ENCODE assay signal across 12 mouse cellular contexts in the genomic region with DNA sequence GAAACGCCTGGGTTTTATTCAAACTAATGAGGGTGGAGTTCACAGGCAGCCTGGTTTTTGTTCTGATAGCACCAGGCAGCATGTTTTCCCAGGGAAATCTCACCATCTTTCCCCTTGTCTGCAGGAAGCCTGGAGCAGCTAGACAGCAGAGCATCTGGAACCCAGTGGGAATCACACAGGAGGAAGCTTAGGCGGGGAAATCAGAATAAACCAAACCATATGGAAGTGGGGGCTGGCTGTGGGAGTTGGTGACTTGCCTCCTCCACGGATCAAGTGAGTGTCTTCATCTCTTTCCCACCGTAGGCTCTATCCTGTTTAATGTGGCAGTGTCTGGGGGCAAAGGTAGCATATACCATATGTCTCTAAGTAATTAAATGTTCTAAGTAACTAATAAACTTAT. TPM values are rescaled to one million over a fixed set of nuclear protein-coding genes. Genes with fewer than 3 reads are reported as not detected.
DNase-seq lines count a peak whose midpoint lies in the region; ATAC-seq and TF ChIP-seq lines count a peak whose summit lies in the region.
"Had no signal": no experiment of that assay in that cellular context is flagged by ENCODE, and none has a peak within 500 bp of the region (broad histone marks: within the 10 kb centered on the region; RNA-seq: fewer than 3 reads in every experiment).

No protein-coding gene starts in this region.

- no peak overlapping the region for H3K4me2 ChIP-seq in hindbrain, embryonic 15.5 days
- no peak overlapping the region for H3K4me2 ChIP-seq in hindbrain, embryonic 12.5 days (replicated peaks)

- 30% methylated on average over 4 of the region's 4 CpGs for WGBS in hindbrain, embryonic 15.5 days
- 27% methylated on average over 4 of the region's 4 CpGs for WGBS in hindbrain, embryonic 12.5 days
- WGBS in cerebellum, adult 2 months: 4% methylated on average over 4 of the region's 4 CpGs

- TF ChIP-seq POLR2A in cerebellum, adult 2 months (IDR thresholded peaks at IDR 0.05; ENCODE audit: borderline replicate concordance, insufficient read depth, low read length): no peak

- intact Hi-C loops in left cerebral cortex, postnatal 36 days (cut with DNase I): no loop called here

- H3K9me3 ChIP-seq in hindbrain, embryonic 15.5 days: no peaks in the 10 kb centered on the region
- H3K9me3 ChIP-seq in hindbrain, embryonic 12.5 days (replicated peaks): no peaks in the 10 kb centered on the region

- no peak for TF ChIP-seq CTCF in cerebellum, adult 2 months (IDR thresholded peaks at IDR 0.05; ENCODE audit: borderline replicate concordance, insufficient read depth, low read depth, low read length)

- DNase-seq in cerebellum, adult 2 months: peak; percentile 38 to 59
- DNase-seq in cerebellum, postnatal 10 days: peak; percentile 17 to 37
- peak; percentile 35 to 47 for DNase-seq in left cerebral cortex, postnatal 36 days (ENCODE audit: low spot score in 2 of 2)
- no peak for DNase-seq in retina, embryonic 14.5 days (ENCODE audit: low spot score)
- DNase-seq in thymus, postnatal 4 days: no peak
- DNase-seq: adrenal gland, postnatal 25 days had no signal

- H3K4me1 ChIP-seq in hindbrain, embryonic 15.5 days (replicated peaks): peaks cover 7% of the 10 kb centered on the region
- H3K4me1 ChIP-seq in hindbrain, embryonic 12.5 days: 0 out of 2 replicates have a peak, but pooled peaks cover 2% of the 10 kb centered on the region
- H3K4me1 ChIP-seq in cerebellum, adult 2 months (ENCODE audit: control insufficient read depth, insufficient read depth, low read length): no peaks in the 10 kb centered on the region

- H3K9ac ChIP-seq in hindbrain, embryonic 15.5 days: no peak overlapping the region
- no peak overlapping the region for H3K9ac ChIP-seq in hindbrain, embryonic 12.5 days

- no peaks in the 10 kb centered on the region for H3K36me3 ChIP-seq in hindbrain, embryonic 15.5 days
- H3K36me3 ChIP-seq in hindbrain, embryonic 12.5 days: no peaks in the 10 kb centered on the region

- peak; percentile 59 for ATAC-seq in hindbrain, embryonic 15.5 days (ENCODE audit: low FRiP score, low read depth)
- no peak for ATAC-seq in hindbrain, embryonic 12.5 days (ENCODE audit: low FRiP score)

- peak overlapping the region; percentile 34; the same call in 1 of the 2 replicates for H3K27ac ChIP-seq in hindbrain, embryonic 15.5 days (replicated peaks)
- no peak overlapping the region for H3K27ac ChIP-seq in hindbrain, embryonic 12.5 days
- no peak overlapping the region for H3K27ac ChIP-seq in cerebellum, adult 2 months (ENCODE audit: insufficient read depth, low read length)
- H3K27ac ChIP-seq: left cerebral cortex, adult 2 months had no signal

- no peak overlapping the region for H3K4me3 ChIP-seq in hindbrain, embryonic 15.5 days
- H3K4me3 ChIP-seq in hindbrain, embryonic 12.5 days: no peak overlapping the region
- no peak overlapping the region for H3K4me3 ChIP-seq in cerebellum, adult 2 months (replicated peaks; ENCODE audit: insufficient read depth, low read depth, low read length)
- H3K4me3 ChIP-seq: erythroblast, embryonic 14.5 days; left cerebral cortex, adult 2 months had no signal

- no peaks in the 10 kb centered on the region for H3K27me3 ChIP-seq in hindbrain, embryonic 15.5 days
- H3K27me3 ChIP-seq in hindbrain, embryonic 12.5 days: no peaks in the 10 kb centered on the region
- H3K27me3 ChIP-seq in cerebellum, adult 2 months (ENCODE audit: control insufficient read depth, insufficient read depth, low read length): no peaks in the 10 kb centered on the region

RNA-seq across cellular contexts. Expression of a gene that starts 19.2 kb away (rescaled TPM):
- 0.43 and 0.47 TPM in 2 replicates for polyA plus RNA-seq in hindbrain, embryonic 15.5 days (2015; fragmentation: Nextera tagmentation; extraction: Ambion mirVana)
- 0.72 and 0.90 TPM in 2 replicates for polyA plus RNA-seq in hindbrain, embryonic 12.5 days (2016; fragmentation: Nextera tagmentation; extraction: Ambion mirVana)
- 6.6 and 8.4 TPM in 2 replicates for polyA plus RNA-seq in cerebellum, adult 2 months (2012; rRNA removed)
- 1 to 10 TPM; 1.9 to 2.5 TPM for total RNA-seq in left cerebral cortex, postnatal 36 days (2021)
- total RNA-seq: MEL had no signal
- polyA plus RNA-seq: erythroblast, embryonic 14.5 days had no signal

RNA-seq across cellular contexts. Expression of a gene that starts 49.8 kb away (rescaled TPM):
- 3.1 and 3.6 TPM in 2 replicates for polyA plus RNA-seq in hindbrain, embryonic 15.5 days (2015; fragmentation: Nextera tagmentation; extraction: Ambion mirVana)
- 1.1 TPM in 2 replicates for polyA plus RNA-seq in hindbrain, embryonic 12.5 days (2016; fragmentation: Nextera tagmentation; extraction: Ambion mirVana)
- polyA plus RNA-seq in cerebellum, adult 2 months (2012; rRNA removed): 0.39 and 0.52 TPM in 2 replicates
- total RNA-seq in left cerebral cortex, postnatal 36 days (2021): 1 to 10 TPM; 3.3 to 4.5 TPM
- total RNA-seq: adrenal gland, postnatal 25 days had no signal
- polyA plus RNA-seq: erythroblast, embryonic 14.5 days; spleen, adult 2 months had no signal

Comparison
In these comparisons a context has a peak if more than half of its experiments do, and no peak if none do; other contexts are left out.
1. DNase-seq: peak in cerebellum, adult 2 months (2 of 2), cerebellum, postnatal 10 days (2 of 2) and left cerebral cortex, postnatal 36 days (2 of 2); none in retina, embryonic 14.5 days (single experiment) and thymus, postnatal 4 days (single experiment).